Mouse (Mus musculus): ENCODE results near the gene Retnlg.
"Not testable (repeated sequence)": the region's sequence is repeated elsewhere in the genome, so short reads cannot be mapped to it uniquely, and the experiment has no call there.

Retnlg gene

DNA sequence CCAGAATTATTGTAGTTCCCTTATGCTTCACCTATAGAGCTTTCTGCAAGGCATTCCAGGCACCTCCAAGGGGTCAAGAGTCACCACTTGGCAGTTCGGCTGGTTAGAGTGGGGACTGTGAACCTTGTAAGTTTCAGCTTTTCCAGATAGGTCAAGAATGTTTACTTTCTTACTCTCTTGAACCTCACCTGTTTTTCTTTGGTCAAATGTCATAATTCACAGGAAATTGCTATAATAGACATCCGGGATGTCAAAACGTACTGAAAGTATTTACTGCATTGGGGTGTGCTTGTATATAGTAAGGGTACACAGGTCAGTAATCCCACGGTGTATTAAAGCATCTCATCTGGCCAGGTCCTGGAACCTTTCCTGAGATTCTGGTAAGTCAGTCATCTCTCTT is at the start of gene Retnlg:
TSS of gene Retnlg (plus strand) at position 301 of the 400 bp plus-strand sequence.
- no peak for DNase-seq (ENCODE audit: low spot score in 2 of 2)

- DNase-seq (ENCODE audit: low spot score in 2 of 2): no peak
These were observed 45.9 kb upstream of the Retnlg start for GRCm38 (mm10) chr16:48826474-48826873.

DNA sequence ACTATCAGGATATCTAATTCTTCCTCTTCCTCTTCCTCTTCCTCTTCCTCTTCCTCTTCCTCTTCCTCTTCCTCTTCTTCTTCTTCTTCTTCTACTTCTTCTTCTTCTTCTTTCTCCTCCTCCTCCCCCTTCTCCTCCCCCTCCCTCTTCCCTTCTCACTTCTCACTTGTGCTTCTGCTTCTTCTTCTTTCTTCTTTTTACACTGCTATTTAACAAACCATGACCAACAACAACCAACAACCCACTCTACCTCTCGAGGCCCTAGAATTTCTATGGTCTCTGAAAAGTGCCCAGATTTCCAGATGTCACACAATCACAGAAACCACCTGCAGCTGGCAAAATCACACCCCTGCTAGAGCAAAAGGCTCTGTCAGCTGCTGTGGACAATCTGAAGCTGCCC is 44.8 kb upstream of the Retnlg start:
- DNase-seq (ENCODE audit: low spot score in 2 of 2): no peak

DNA sequence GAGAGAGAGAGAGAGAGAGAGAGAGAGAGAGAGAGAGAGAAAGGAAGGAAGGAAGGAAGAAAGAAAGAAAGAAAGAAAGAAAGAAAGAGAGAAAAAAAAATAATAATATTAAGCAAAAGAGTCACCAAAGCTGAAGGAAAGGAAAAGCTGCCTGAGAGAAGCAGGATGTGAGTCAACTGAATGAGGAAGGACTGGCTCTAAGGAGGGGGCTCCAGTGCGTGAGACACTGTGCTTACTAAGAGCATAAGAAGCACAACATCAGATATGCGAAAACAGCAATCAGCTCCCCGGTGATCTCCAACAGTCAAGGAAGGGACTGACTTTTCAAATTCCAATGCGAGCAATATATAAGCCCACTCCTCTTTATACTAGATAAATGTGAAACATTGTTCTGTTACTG is 43.4 kb upstream of the Retnlg start:
- no peak for DNase-seq (ENCODE audit: low spot score in 2 of 2)

DNA sequence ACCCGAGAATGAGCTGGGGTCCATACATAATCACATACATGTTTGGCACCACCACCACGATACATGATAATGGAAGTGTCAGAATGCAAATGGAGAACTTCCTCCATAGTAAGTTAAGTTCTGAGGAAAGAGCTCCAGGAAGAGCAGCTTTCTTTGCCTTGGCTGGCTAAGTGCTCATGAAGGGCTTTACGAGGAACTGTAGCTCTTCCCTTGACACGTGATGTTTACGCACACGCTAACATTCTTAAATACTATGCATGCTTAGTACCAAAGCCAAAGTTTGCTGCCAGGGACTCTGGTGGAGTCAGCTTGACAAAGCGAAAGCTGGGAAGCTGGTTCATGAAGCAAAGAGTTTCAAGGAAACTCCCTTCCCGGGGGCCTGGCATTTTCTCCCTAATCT is 40.4 kb upstream of the Retnlg start:
- no peak for DNase-seq (ENCODE audit: low spot score in 2 of 2)

GRCm38 (mm10) chr16:48833626-48834025 is 38.8 kb upstream of the Retnlg start:
- DNase-seq (ENCODE audit: low spot score in 2 of 2): not testable (repeated sequence)

GRCm38 (mm10) chr16:48842266-48842665 is 30.2 kb upstream of the Retnlg start, which contains the start of gene Retnla:
Gene Retnla (plus strand): TSS chr16:48842551.
- no peak for DNase-seq (ENCODE audit: low spot score in 2 of 2)

DNA sequence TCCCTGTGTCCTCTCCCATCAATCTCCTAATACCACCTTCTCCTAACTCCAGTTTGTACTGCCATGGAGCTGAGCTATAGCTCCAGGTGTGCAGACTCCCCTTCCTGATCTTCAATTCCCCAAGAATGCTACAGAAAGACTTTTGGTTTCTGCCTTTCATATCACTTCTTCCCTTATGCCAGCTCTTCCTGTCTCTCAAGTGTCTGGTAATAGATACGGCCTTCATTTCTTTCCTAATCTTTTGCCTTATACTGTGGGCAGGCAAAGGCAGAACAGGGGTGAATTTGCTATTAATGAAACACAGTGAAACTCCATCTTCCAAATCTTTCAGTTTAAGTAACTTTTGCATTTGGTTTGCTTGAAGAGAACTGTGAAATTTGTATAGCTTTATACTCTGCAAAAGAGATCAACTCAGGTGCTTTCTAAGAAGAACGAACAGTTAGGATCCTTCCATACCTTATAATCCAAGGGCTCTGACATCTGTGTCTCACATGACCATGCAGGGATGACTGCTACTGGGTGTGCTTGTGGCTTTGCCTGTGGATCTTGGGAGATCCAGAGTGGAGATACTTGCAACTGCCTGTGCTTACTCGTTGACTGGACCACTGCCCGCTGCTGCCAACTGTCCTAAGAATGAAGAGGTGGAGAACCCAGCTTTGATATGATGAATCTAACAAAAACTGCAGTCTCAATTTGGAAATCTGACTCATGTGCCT is 28.6 kb upstream of the Retnlg start:
- no peak for DNase-seq (ENCODE audit: low spot score in 2 of 2)

GRCm38 (mm10) chr16:48865004-48865403 is 7.4 kb upstream of the Retnlg start:
- DNase-seq (ENCODE audit: low spot score in 2 of 2): not testable (repeated sequence)

GRCm38 (mm10) chr16:48867690-48868089 is 4.7 kb upstream of the Retnlg start:
- no peak for DNase-seq (ENCODE audit: low spot score in 2 of 2)

DNA sequence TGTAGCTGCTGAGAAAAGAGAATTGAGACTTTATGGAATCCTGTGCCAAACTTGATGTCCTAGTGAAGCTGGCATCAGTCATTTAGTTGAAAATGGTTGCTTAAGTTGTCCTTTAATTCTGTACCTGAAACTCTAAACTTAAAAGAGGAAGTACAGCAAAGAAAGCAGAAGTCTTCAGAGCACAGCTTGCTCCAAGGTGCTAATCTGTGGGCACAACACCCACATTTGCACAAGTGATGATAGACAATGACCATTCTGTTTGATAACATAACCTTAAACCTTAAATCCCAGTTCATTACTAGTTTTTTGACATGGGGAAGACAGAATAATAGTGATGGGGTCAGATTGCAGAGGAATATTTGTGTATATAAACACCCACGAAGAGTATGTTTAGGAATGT is 3.8 kb upstream of the Retnlg start:
- no peak for DNase-seq (ENCODE audit: low spot score in 2 of 2)

DNA sequence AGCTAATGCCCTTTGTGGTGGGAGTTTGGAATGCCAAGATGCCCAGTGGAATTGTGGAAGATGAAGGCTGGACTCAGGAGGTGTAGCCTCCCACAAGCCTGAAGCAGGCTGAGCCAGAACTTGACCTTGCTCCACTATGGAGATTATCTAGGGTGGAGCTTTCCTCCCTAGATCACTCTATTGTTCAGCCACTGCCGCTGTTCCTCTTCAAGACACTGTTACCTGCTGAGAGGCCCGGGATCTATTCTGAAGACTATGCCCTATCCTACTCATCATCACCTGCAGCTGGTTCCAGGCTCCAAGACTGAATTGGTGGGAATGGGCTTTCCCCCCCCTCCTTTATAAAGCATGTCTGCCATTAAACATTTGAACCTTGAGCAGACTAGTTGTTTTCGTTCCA is 2.8 kb upstream of the Retnlg start:
- DNase-seq (ENCODE audit: low spot score in 2 of 2): no peak

DNA sequence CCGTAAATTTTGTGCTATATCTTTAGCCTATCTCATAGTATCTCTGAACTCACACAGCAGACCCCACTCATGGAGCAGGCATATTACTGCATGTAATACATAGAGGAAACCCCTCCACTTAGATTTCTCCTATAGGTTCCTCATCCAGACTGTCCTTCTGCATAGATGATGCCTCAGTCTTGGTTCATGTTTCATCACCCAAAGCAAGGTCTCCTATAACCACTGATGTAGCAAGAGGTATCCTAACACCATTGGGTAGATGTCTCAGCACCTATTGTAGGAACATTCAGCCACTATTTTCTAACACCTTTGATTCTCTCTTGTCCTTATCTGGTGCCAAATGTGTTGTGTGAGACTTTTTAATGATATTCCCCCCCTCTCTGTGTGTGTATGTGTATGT is 667 bp upstream of the Retnlg start:
- no peak for DNase-seq (ENCODE audit: low spot score in 2 of 2)

- no peak for DNase-seq (ENCODE audit: low spot score in 2 of 2)
These were observed 18.3 kb downstream of the Retnlg start for GRCm38 (mm10) chr16:48890733-48891132.

DNA sequence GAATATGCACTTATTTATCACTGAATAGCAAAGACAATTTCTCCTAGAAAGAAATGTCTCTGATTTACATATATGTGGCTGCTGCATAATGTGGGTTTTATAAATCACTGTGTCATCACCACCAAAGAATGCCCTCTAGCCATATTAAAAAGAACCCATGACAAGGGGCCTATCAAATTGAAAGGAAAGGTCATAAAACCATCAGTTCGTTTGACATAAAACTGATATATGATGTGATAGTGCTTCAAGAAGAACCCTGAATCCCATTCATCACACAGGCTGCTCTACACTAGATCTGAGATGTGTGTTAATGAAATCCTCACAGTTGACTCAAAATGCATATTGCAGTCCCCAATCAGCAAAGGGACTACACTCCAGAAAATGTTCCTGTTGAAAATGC is 27.4 kb downstream of the Retnlg start:
- no peak for DNase-seq (ENCODE audit: low spot score in 2 of 2)

- DNase-seq (ENCODE audit: low spot score in 2 of 2): no peak
These were observed 38.8 kb downstream of the Retnlg start for GRCm38 (mm10) chr16:48911184-48911583.

DNA sequence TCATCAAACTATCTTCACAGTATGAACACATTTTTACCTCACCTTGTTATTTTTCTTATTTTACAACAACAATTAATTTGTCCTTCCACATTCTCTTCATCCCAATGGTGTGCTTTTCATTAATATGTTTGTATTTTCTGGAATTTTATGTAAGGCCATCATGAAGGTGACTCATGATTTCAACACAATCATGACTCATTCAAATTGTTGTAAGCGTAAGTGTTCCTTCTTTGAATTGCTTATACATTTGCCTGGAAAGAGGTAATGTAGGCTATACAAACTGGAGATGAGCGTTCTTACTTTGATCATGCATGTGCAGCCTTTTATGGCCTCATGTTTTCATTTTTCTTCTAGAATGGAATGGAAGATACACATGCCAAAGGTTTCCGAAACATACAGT is 40.8 kb downstream of the Retnlg start:
- no peak for DNase-seq (ENCODE audit: low spot score in 2 of 2)

DNA sequence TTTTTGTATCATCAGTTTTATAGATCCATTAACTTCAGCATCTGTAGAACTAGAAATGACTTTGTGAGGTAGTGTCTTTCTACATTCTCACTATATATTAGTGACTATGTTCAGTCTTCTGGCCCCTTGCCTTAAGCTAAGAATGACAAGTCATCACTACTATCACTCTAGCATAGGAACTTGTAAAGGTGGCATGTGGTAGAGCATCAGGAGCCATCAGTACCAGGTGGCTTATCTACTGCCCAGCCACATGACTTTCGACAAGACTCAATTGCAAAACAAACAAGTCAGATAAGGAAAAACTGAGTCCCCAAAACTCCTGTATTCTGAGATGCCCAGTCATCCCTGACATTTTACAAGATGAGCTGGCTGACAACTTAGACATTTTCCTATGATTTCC is 51.3 kb downstream of the Retnlg start:
- no peak for DNase-seq (ENCODE audit: low spot score in 2 of 2)

Data from spleen, postnatal 14 days (tissue).